Mouse (Mus musculus): ENCODE results near the gene Adcy7.

Adcy7 gene

GRCm38 (mm10) chr8:88376836-88377582 lies 104.8 kb downstream of the Adcy7 start:
- intact Hi-C loops (cut with DNase I): no loop called here

All from adrenal gland (tissue).